ENCODE assay signal across 14 mouse cellular contexts in the genomic region with DNA sequence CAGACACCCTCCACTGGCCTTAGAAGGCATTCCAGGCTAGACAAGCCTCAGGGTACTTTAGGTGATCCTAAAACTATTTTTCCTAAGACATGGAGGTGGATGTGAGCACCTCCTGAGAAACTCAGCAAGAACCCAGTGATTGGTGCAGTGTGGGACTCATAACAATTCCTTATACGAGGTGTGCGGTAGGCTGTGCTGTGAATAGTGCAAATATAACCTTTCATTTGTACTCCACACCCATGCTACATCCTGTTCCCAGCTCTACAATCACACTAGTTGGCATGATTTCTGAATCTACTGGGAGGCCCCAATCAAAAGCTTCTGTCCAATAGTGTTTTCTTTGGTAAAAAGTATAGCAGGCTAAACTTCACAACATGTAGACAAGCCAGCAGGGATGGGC. TPM values are rescaled to one million over a fixed set of nuclear protein-coding genes. Genes with fewer than 3 reads are reported as not detected.
DNase-seq lines count a peak whose midpoint lies in the region; ATAC-seq and TF ChIP-seq lines count a peak whose summit lies in the region.
"Had no signal": no experiment of that assay in that cellular context is flagged by ENCODE, and none has a peak within 500 bp of the region (broad histone marks: within the 10 kb centered on the region; RNA-seq: fewer than 3 reads in every experiment).

No protein-coding gene starts in this region.

- in situ Hi-C loops in Patski (cut with MboI; ENCODE audit: low pct_unique_long_range_greater_than_20kb): no loop called here

- no peak for TF ChIP-seq CTCF in intestine, postnatal 0 days (IDR thresholded peaks at IDR 0.05; ENCODE audit: low read depth)
- TF ChIP-seq CTCF in Patski (IDR thresholded peaks at IDR 0.05): no peak

- H3K36me3 ChIP-seq in intestine, postnatal 0 days (ENCODE audit: control insufficient read depth, insufficient read depth): no peaks in the 10 kb centered on the region
- no peaks in the 10 kb centered on the region for H3K36me3 ChIP-seq in intestine, embryonic 15.5 days
- no peaks in the 10 kb centered on the region for H3K36me3 ChIP-seq in midbrain, embryonic 13.5 days
- no peaks in the 10 kb centered on the region for H3K36me3 ChIP-seq in midbrain, embryonic 15.5 days (replicated peaks)
- H3K36me3 ChIP-seq in stomach, embryonic 15.5 days: no peaks in the 10 kb centered on the region
- H3K36me3 ChIP-seq: embryonic facial prominence, embryonic 10.5 days; hindbrain, embryonic 12.5 days had no signal

- peak; percentile 53; the same call in 1 of the 2 replicates for ATAC-seq in intestine, postnatal 0 days
- no peak for ATAC-seq in intestine, embryonic 15.5 days
- 0 out of 2 replicates have a peak, but pooled peaks have one; percentile 40 for ATAC-seq in midbrain, embryonic 13.5 days
- no peak for ATAC-seq in midbrain, embryonic 15.5 days (replicated peaks)
- peak; percentile 23 for ATAC-seq in Patski
- ATAC-seq in stomach, embryonic 15.5 days (ENCODE audit: insufficient read depth, low FRiP score, low read depth): 0 out of 2 replicates have a peak, but pooled peaks have one; percentile 35

- no peak overlapping the region; the same call in 1 of the 2 replicates for H3K4me2 ChIP-seq in intestine, postnatal 0 days (replicated peaks; ENCODE audit: low read depth)
- no peak overlapping the region for H3K4me2 ChIP-seq in intestine, embryonic 15.5 days (replicated peaks)
- H3K4me2 ChIP-seq in midbrain, embryonic 13.5 days (replicated peaks): no peak overlapping the region
- no peak overlapping the region for H3K4me2 ChIP-seq in midbrain, embryonic 15.5 days
- no peak overlapping the region for H3K4me2 ChIP-seq in stomach, embryonic 15.5 days
- H3K4me2 ChIP-seq: forebrain, embryonic 13.5 days; heart, embryonic 12.5 days; hindbrain, embryonic 12.5 days had no signal

- WGBS in intestine, postnatal 0 days: 58% methylated on average over 2 of the region's 2 CpGs
- 65% methylated on average over 2 of the region's 2 CpGs for WGBS in intestine, embryonic 15.5 days
- WGBS in midbrain, embryonic 13.5 days: 92% methylated on average over 2 of the region's 2 CpGs
- 86% methylated on average over 2 of the region's 2 CpGs for WGBS in midbrain, embryonic 15.5 days
- WGBS in stomach, embryonic 15.5 days: 80% methylated on average over 2 of the region's 2 CpGs

- no peaks in the 10 kb centered on the region for H3K4me1 ChIP-seq in intestine, postnatal 0 days (replicated peaks; ENCODE audit: control insufficient read depth, insufficient read depth, low read length)
- no peaks in the 10 kb centered on the region for H3K4me1 ChIP-seq in intestine, embryonic 15.5 days (replicated peaks)
- H3K4me1 ChIP-seq in midbrain, embryonic 13.5 days (replicated peaks): no peaks in the 10 kb centered on the region
- no peaks in the 10 kb centered on the region for H3K4me1 ChIP-seq in midbrain, embryonic 15.5 days
- no peaks in the 10 kb centered on the region for H3K4me1 ChIP-seq in stomach, embryonic 15.5 days
- H3K4me1 ChIP-seq: forebrain, embryonic 13.5 days; heart, embryonic 12.5 days; hindbrain, embryonic 12.5 days had no signal

- DNase-seq in Patski (ENCODE audit: low read depth, low spot score): no peak
- no peak for DNase-seq in right cerebral cortex, postnatal 10 days (ENCODE audit: low spot score in 2 of 2)
- DNase-seq in thymus, postnatal 0 days (ENCODE audit: low spot score): no peak
- DNase-seq: forebrain, postnatal 0 days had no signal

- CTCF ChIA-PET in Patski (lab: Charles Lee): interaction anchor here (0.7 to 2.5 kb wide), 16 partner anchors 8 to 59 kb away, joined by 3 to 16 read pairs (median 4); a partner anchor contains a TSS

- H3K9ac ChIP-seq in intestine, postnatal 0 days (ENCODE audit: low read depth, low read length): no peak overlapping the region
- no peak overlapping the region for H3K9ac ChIP-seq in intestine, embryonic 15.5 days
- no peak overlapping the region for H3K9ac ChIP-seq in midbrain, embryonic 13.5 days (replicated peaks)
- no peak overlapping the region for H3K9ac ChIP-seq in midbrain, embryonic 15.5 days
- H3K9ac ChIP-seq in stomach, embryonic 15.5 days: no peak overlapping the region
- H3K9ac ChIP-seq: forebrain, embryonic 13.5 days; forebrain, postnatal 0 days; heart, embryonic 12.5 days; hindbrain, embryonic 12.5 days had no signal

- H3K4me3 ChIP-seq in intestine, postnatal 0 days (ENCODE audit: low read depth, low read length): no peak overlapping the region
- H3K4me3 ChIP-seq in intestine, embryonic 15.5 days (replicated peaks): no peak overlapping the region
- H3K4me3 ChIP-seq in midbrain, embryonic 13.5 days (replicated peaks): no peak overlapping the region
- H3K4me3 ChIP-seq in midbrain, embryonic 15.5 days: no peak overlapping the region
- no peak overlapping the region for H3K4me3 ChIP-seq in stomach, embryonic 15.5 days (replicated peaks)
- H3K4me3 ChIP-seq: embryonic facial prominence, embryonic 10.5 days; forebrain, embryonic 13.5 days; heart, embryonic 12.5 days; hindbrain, embryonic 12.5 days had no signal

- H3K9me3 ChIP-seq in intestine, postnatal 0 days (ENCODE audit: control insufficient read depth): no peaks in the 10 kb centered on the region
- H3K9me3 ChIP-seq in intestine, embryonic 15.5 days: no peaks in the 10 kb centered on the region
- no peaks in the 10 kb centered on the region for H3K9me3 ChIP-seq in midbrain, embryonic 13.5 days
- no peaks in the 10 kb centered on the region for H3K9me3 ChIP-seq in midbrain, embryonic 15.5 days
- H3K9me3 ChIP-seq in stomach, embryonic 15.5 days: no peaks in the 10 kb centered on the region
- H3K9me3 ChIP-seq: embryonic facial prominence, embryonic 10.5 days; forebrain, embryonic 13.5 days; heart, embryonic 12.5 days; hindbrain, embryonic 12.5 days had no signal

- POLR2A ChIA-PET in Patski (lab: Charles Lee): no interaction called here

- no peaks in the 10 kb centered on the region for H3K27me3 ChIP-seq in intestine, postnatal 0 days (replicated peaks; ENCODE audit: control insufficient read depth, insufficient read depth, low read length)
- no peaks in the 10 kb centered on the region for H3K27me3 ChIP-seq in intestine, embryonic 15.5 days (replicated peaks)
- H3K27me3 ChIP-seq in midbrain, embryonic 13.5 days: no peaks in the 10 kb centered on the region
- no peaks in the 10 kb centered on the region for H3K27me3 ChIP-seq in midbrain, embryonic 15.5 days (replicated peaks)
- no peaks in the 10 kb centered on the region for H3K27me3 ChIP-seq in Patski
- H3K27me3 ChIP-seq in stomach, embryonic 15.5 days (replicated peaks): no peaks in the 10 kb centered on the region
- H3K27me3 ChIP-seq: forebrain, embryonic 13.5 days; heart, embryonic 12.5 days; hindbrain, embryonic 12.5 days had no signal

- peak overlapping the region; percentile 15; the same call in 1 of the 2 replicates for H3K27ac ChIP-seq in intestine, postnatal 0 days (ENCODE audit: low read depth, low read length)
- no peak overlapping the region for H3K27ac ChIP-seq in intestine, embryonic 15.5 days
- H3K27ac ChIP-seq in midbrain, embryonic 13.5 days: no peak overlapping the region
- H3K27ac ChIP-seq in midbrain, embryonic 15.5 days: no peak overlapping the region
- H3K27ac ChIP-seq in stomach, embryonic 15.5 days: no peak overlapping the region
- H3K27ac ChIP-seq: embryonic facial prominence, embryonic 10.5 days; forebrain, embryonic 13.5 days; hindbrain, embryonic 12.5 days had no signal

RNA-seq across cellular contexts. Expression of a gene that starts 14.8 kb away (rescaled TPM):
- 9.8 and 10.0 TPM in 2 replicates for polyA plus RNA-seq in intestine, postnatal 0 days (2015; fragmentation: Nextera tagmentation; extraction: Ambion mirVana)
- polyA plus RNA-seq in intestine, embryonic 15.5 days (2015; fragmentation: Nextera tagmentation; extraction: Ambion mirVana): 14.0 and 15.5 TPM in 2 replicates
- 13.3 and 14.8 TPM in 2 replicates for polyA plus RNA-seq in midbrain, embryonic 13.5 days (2015; fragmentation: Nextera tagmentation; extraction: Ambion mirVana)
- 15.9 and 16.7 TPM in 2 replicates for polyA plus RNA-seq in midbrain, embryonic 15.5 days (2015; fragmentation: Nextera tagmentation; extraction: Ambion mirVana)
- polyA plus RNA-seq in Patski (2021): 25.1 TPM
- 18.0 and 20.1 TPM in 2 replicates for polyA plus RNA-seq in stomach, embryonic 15.5 days (2015; fragmentation: Nextera tagmentation; extraction: Ambion mirVana)
- polyA plus RNA-seq in thymus, postnatal 0 days (2015; fragmentation: Nextera tagmentation; extraction: Ambion mirVana): 14.4 and 16.5 TPM in 2 replicates

RNA-seq across cellular contexts. Expression of a gene that starts 17.6 kb away (rescaled TPM):
- 0.18 and 0.35 TPM in 2 replicates for polyA plus RNA-seq in intestine, postnatal 0 days (2015; fragmentation: Nextera tagmentation; extraction: Ambion mirVana)
- 0.51 and 0.52 TPM in 2 replicates for polyA plus RNA-seq in intestine, embryonic 15.5 days (2015; fragmentation: Nextera tagmentation; extraction: Ambion mirVana)
- 0.50 and 0.52 TPM in 2 replicates for polyA plus RNA-seq in midbrain, embryonic 13.5 days (2015; fragmentation: Nextera tagmentation; extraction: Ambion mirVana)
- polyA plus RNA-seq in midbrain, embryonic 15.5 days (2015; fragmentation: Nextera tagmentation; extraction: Ambion mirVana): 0.49 and 0.50 TPM in 2 replicates
- 0.05 TPM for polyA plus RNA-seq in Patski (2021)
- polyA plus RNA-seq in stomach, embryonic 15.5 days (2015; fragmentation: Nextera tagmentation; extraction: Ambion mirVana): 4.2 and 4.5 TPM in 2 replicates
- 0.14 and 0.33 TPM in 2 replicates for polyA plus RNA-seq in thymus, postnatal 0 days (2015; fragmentation: Nextera tagmentation; extraction: Ambion mirVana)
- polyA plus RNA-seq: adrenal gland, adult 2 months had no signal

RNA-seq across cellular contexts. Expression of a gene that starts 22.1 kb away (rescaled TPM):
- 30.2 and 31.6 TPM in 2 replicates for polyA plus RNA-seq in intestine, postnatal 0 days (2015; fragmentation: Nextera tagmentation; extraction: Ambion mirVana)
- 23.5 and 28.0 TPM in 2 replicates for polyA plus RNA-seq in intestine, embryonic 15.5 days (2015; fragmentation: Nextera tagmentation; extraction: Ambion mirVana)
- polyA plus RNA-seq in midbrain, embryonic 13.5 days (2015; fragmentation: Nextera tagmentation; extraction: Ambion mirVana): 9.1 and 9.3 TPM in 2 replicates
- 9.0 and 9.1 TPM in 2 replicates for polyA plus RNA-seq in midbrain, embryonic 15.5 days (2015; fragmentation: Nextera tagmentation; extraction: Ambion mirVana)
- polyA plus RNA-seq in Patski (2021): 213 TPM
- polyA plus RNA-seq in stomach, embryonic 15.5 days (2015; fragmentation: Nextera tagmentation; extraction: Ambion mirVana): 32.5 TPM in 2 replicates
- 17.0 and 19.8 TPM in 2 replicates for polyA plus RNA-seq in thymus, postnatal 0 days (2015; fragmentation: Nextera tagmentation; extraction: Ambion mirVana)

RNA-seq across cellular contexts. Expression of a gene that starts 45.4 kb away (rescaled TPM):
- polyA plus RNA-seq in intestine, postnatal 0 days (2015; fragmentation: Nextera tagmentation; extraction: Ambion mirVana): 6.0 and 6.3 TPM in 2 replicates
- 8.8 and 8.9 TPM in 2 replicates for polyA plus RNA-seq in intestine, embryonic 15.5 days (2015; fragmentation: Nextera tagmentation; extraction: Ambion mirVana)
- polyA plus RNA-seq in midbrain, embryonic 13.5 days (2015; fragmentation: Nextera tagmentation; extraction: Ambion mirVana): 10.4 and 11.4 TPM in 2 replicates
- polyA plus RNA-seq in midbrain, embryonic 15.5 days (2015; fragmentation: Nextera tagmentation; extraction: Ambion mirVana): 11.6 and 11.7 TPM in 2 replicates
- polyA plus RNA-seq in Patski (2021): 10.3 TPM
- polyA plus RNA-seq in stomach, embryonic 15.5 days (2015; fragmentation: Nextera tagmentation; extraction: Ambion mirVana): 8.9 and 10.2 TPM in 2 replicates
- polyA plus RNA-seq in thymus, postnatal 0 days (2015; fragmentation: Nextera tagmentation; extraction: Ambion mirVana): 9.8 and 10.1 TPM in 2 replicates

Comparison
In these comparisons a context has a peak if more than half of its experiments do, and no peak if none do; other contexts are left out.
1. ATAC-seq: peak in intestine, postnatal 0 days (single experiment), midbrain, embryonic 13.5 days (single experiment), Patski (single experiment) and stomach, embryonic 15.5 days (single experiment); none in intestine, embryonic 15.5 days (single experiment) and midbrain, embryonic 15.5 days (single experiment).